In the genomic region with DNA sequence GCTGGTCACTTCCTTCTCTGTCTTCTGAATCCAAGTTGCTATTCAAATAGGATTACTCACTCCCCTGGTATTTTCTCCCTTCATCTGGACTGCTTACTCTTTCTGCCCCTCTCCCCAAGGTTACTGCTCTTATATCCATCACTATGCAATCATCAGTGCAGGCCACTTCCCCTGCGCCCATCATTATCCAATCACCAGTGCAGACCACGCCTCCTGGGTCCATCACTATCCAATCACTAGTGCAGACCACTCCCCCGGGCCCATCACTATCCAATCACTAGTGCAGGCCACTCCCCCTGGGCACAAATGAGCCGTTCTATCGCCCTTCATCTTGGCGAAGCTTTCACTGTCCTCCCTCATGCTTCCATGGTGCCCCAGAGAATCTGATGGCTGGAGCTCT, we compare ENCODE assay signal across 13 mouse cellular contexts.
DNase-seq lines count a peak whose midpoint lies in the region; ATAC-seq and TF ChIP-seq lines count a peak whose summit lies in the region.
"Had no signal": no experiment of that assay in that cellular context is flagged by ENCODE, and none has a peak within 500 bp of the region (broad histone marks: within the 10 kb centered on the region; RNA-seq: fewer than 3 reads in every experiment).

No protein-coding gene starts in this region.

- no peak overlapping the region for H3K4me3 ChIP-seq in kidney, embryonic 15.5 days (replicated peaks)
- no peak overlapping the region for H3K4me3 ChIP-seq in kidney, adult 2 months (ENCODE audit: insufficient read depth, low read depth, low read length)
- no peak overlapping the region for H3K4me3 ChIP-seq in ES-E14 (ENCODE audit: insufficient read depth in 1 of 2, low read depth in 1 of 2, low read length in 2 of 2, poor library complexity in 1 of 2, severe bottlenecking in 1 of 2)
- H3K4me3 ChIP-seq in hindbrain, embryonic 16.5 days (ENCODE audit: low read length): no peak overlapping the region
- H3K4me3 ChIP-seq: embryonic facial prominence, embryonic 13.5 days; limb, embryonic 15.5 days; stomach, embryonic 15.5 days had no signal

- no peaks in the 10 kb centered on the region for H3K27me3 ChIP-seq in kidney, embryonic 15.5 days
- H3K27me3 ChIP-seq in kidney, adult 2 months (replicated peaks; ENCODE audit: control insufficient read depth, insufficient read depth, low read length): no peaks in the 10 kb centered on the region
- H3K27me3 ChIP-seq in hindbrain, embryonic 16.5 days (replicated peaks; ENCODE audit: control insufficient read depth, insufficient read depth, low read length): no peaks in the 10 kb centered on the region
- H3K27me3 ChIP-seq: embryonic facial prominence, embryonic 13.5 days; limb, embryonic 15.5 days; stomach, embryonic 15.5 days had no signal

- 0 out of 2 replicates have a peak, but pooled peaks cover 3% of the 10 kb centered on the region for H3K4me1 ChIP-seq in kidney, embryonic 15.5 days
- H3K4me1 ChIP-seq in kidney, adult 2 months (ENCODE audit: control insufficient read depth, insufficient read depth, low read length): no peaks in the 10 kb centered on the region
- H3K4me1 ChIP-seq in ES-E14 (ENCODE audit: control insufficient read depth in 2 of 2, insufficient read depth in 2 of 2, low read length in 2 of 2, poor library complexity in 1 of 2): no peaks in the 10 kb centered on the region
- H3K4me1 ChIP-seq in hindbrain, embryonic 16.5 days (ENCODE audit: control insufficient read depth, insufficient read depth, low read depth, low read length): no peaks in the 10 kb centered on the region
- H3K4me1 ChIP-seq: stomach, embryonic 15.5 days had no signal

- in situ Hi-C loops in ES-E14 (cut with MboI; ENCODE audit: low sequenced_read_pairs in 2 of 2, unreplicated experiment in 2 of 2): loop anchor here in 1 of 2 experiments (25.0 kb wide), 1 partner anchor 464 kb away; no protein-coding TSS in a partner anchor

- H3K27ac ChIP-seq in kidney, embryonic 15.5 days: no peak overlapping the region
- no peak overlapping the region for H3K27ac ChIP-seq in kidney, adult 2 months (ENCODE audit: insufficient read depth, low read depth, low read length)
- no peak overlapping the region for H3K27ac ChIP-seq in ES-E14 (ENCODE audit: insufficient read depth, low read depth, low read length, poor library complexity, severe bottlenecking)
- no peak overlapping the region for H3K27ac ChIP-seq in hindbrain, embryonic 16.5 days (ENCODE audit: low read depth, low read length)
- H3K27ac ChIP-seq: embryonic facial prominence, embryonic 13.5 days; limb, embryonic 15.5 days; stomach, embryonic 15.5 days had no signal

- H3K4me2 ChIP-seq in kidney, embryonic 15.5 days: no peak overlapping the region
- no peak overlapping the region for H3K4me2 ChIP-seq in hindbrain, embryonic 16.5 days (ENCODE audit: low read length)
- H3K4me2 ChIP-seq: stomach, embryonic 15.5 days had no signal

- ATAC-seq in CD4-positive, CD25-positive, alpha-beta regulatory T cell, adult 4 months: no peak
- 0 out of 2 replicates have a peak, but pooled peaks have one; percentile 33 for ATAC-seq in kidney, embryonic 15.5 days (replicated peaks; ENCODE audit: low FRiP score)
- ATAC-seq in hindbrain, embryonic 16.5 days: peak; percentile 28; the same call in 1 of the 2 replicates
- ATAC-seq: activated CD4-positive, CD25-positive, alpha-beta regulatory T cell, adult 4 months had no signal

- WGBS in kidney, embryonic 15.5 days: 94% methylated on average over 6 of the region's 6 CpGs
- 89% methylated on average over 6 of the region's 6 CpGs for WGBS in kidney, adult 2 months
- 95% methylated on average over 6 of the region's 6 CpGs for WGBS in hindbrain, embryonic 16.5 days

- no peak for TF ChIP-seq CTCF in kidney, adult 2 months (conservative IDR thresholded peaks at IDR 0.05; ENCODE audit: insufficient read depth, insufficient read length, low read depth, low read length)

- no peak overlapping the region for H3K9ac ChIP-seq in kidney, embryonic 15.5 days
- H3K9ac ChIP-seq in ES-E14 (ENCODE audit: insufficient read depth, low read depth, low read length, poor library complexity, severe bottlenecking): no peak overlapping the region
- H3K9ac ChIP-seq in hindbrain, embryonic 16.5 days (ENCODE audit: low read depth, low read length): no peak overlapping the region
- H3K9ac ChIP-seq: embryonic facial prominence, embryonic 13.5 days; limb, embryonic 15.5 days; stomach, embryonic 15.5 days had no signal

- DNase-seq in CD4-positive, CD25-positive, alpha-beta regulatory T cell, adult 2 months (ENCODE audit: low read depth, low spot score): peak; percentile 3
- DNase-seq in kidney, adult 2 months: no peak
- peak; percentile 22 for DNase-seq in ES-E14 (ENCODE audit: low read depth, low spot score)
- DNase-seq in right cerebral cortex, adult 18-20 months: no peak
- DNase-seq in T-cell, adult 2 months (ENCODE audit: low spot score): no peak
- DNase-seq: gastrocnemius, postnatal 10 days had no signal

- no peaks in the 10 kb centered on the region for H3K36me3 ChIP-seq in kidney, embryonic 15.5 days
- H3K36me3 ChIP-seq in kidney, adult 2 months (ENCODE audit: control insufficient read depth, insufficient read depth, low read length): no peaks in the 10 kb centered on the region
- no peaks in the 10 kb centered on the region for H3K36me3 ChIP-seq in ES-E14 (ENCODE audit: control insufficient read depth, insufficient read depth, low read length, poor library complexity, severe bottlenecking)
- H3K36me3 ChIP-seq in hindbrain, embryonic 16.5 days (ENCODE audit: control insufficient read depth, insufficient read depth, low read length): no peaks in the 10 kb centered on the region
- H3K36me3 ChIP-seq: embryonic facial prominence, embryonic 13.5 days; limb, embryonic 15.5 days; stomach, embryonic 15.5 days had no signal

- no peaks in the 10 kb centered on the region for H3K9me3 ChIP-seq in kidney, embryonic 15.5 days (replicated peaks)
- H3K9me3 ChIP-seq in ES-E14 (ENCODE audit: control insufficient read depth, insufficient read depth, low read depth, low read length): no peaks in the 10 kb centered on the region
- no peaks in the 10 kb centered on the region for H3K9me3 ChIP-seq in hindbrain, embryonic 16.5 days (ENCODE audit: control insufficient read depth, low read length)
- H3K9me3 ChIP-seq: embryonic facial prominence, embryonic 13.5 days; limb, embryonic 15.5 days; stomach, embryonic 15.5 days had no signal

- TF ChIP-seq POLR2A in kidney, adult 2 months (IDR thresholded peaks at IDR 0.05; ENCODE audit: low read depth, low read length): no peak

TF ChIP-seq in ES-E14, 5 proteins besides CTCF, POLR2A, EP300 and RAD21:
- TF ChIP-seq MAFK (IDR thresholded peaks at IDR 0.05; ENCODE audit: insufficient read depth, low read depth, low read length) (no peak), ZC3H11A (IDR thresholded peaks at IDR 0.05; ENCODE audit: borderline replicate concordance, low read depth, low read length) (no peak), CHD2 (IDR thresholded peaks at IDR 0.05; ENCODE audit: low read depth, low read length) (no peak), ZNF384 (IDR thresholded peaks at IDR 0.05; ENCODE audit: low read depth, low read length) (no peak), HCFC1 (IDR thresholded peaks at IDR 0.05; ENCODE audit: borderline replicate concordance, insufficient read depth, low read length) (no peak)

Comparison
In these comparisons a context has a peak if more than half of its experiments do, and no peak if none do; other contexts are left out.
1. DNase-seq: peak in CD4-positive, CD25-positive, alpha-beta regulatory T cell, adult 2 months (single experiment) and ES-E14 (single experiment); none in kidney, adult 2 months (single experiment), right cerebral cortex, adult 18-20 months (single experiment) and T-cell, adult 2 months (single experiment).